Mouse (Mus musculus) heart, postnatal 0 days (tissue): ENCODE results near the gene Mpp6. TPM values are rescaled to one million over a fixed set of nuclear protein-coding genes. Genes with fewer than 3 reads are reported as not detected.

Experiments
- ATAC-seq: fragments of 200-750 bp; cut with Nextera tagmentation; 2 replicates; pipeline ENCODE4 v1.8.0; 2017; ENCODE audit warnings: low read depth, moderate number of reproducible peaks, moderate library complexity; ENCODE audit not compliant: insufficient read depth
- DNase-seq: peaks from one replicate; pipeline ENCODE4 v3.0.0-alpha.2; 2016; ENCODE audit warnings: low spot score
- H3K27ac ChIP-seq: fragments of 300-500 bp; sonication (generic); 2 replicates; pipeline ENCODE4 v1.5.1; 2014; ENCODE audit warnings: low read depth, mild to moderate bottlenecking
- H3K27me3 ChIP-seq: fragments of 300-500 bp; sonication (generic); 2 replicates; pipeline ENCODE4 v1.6.1; 2014; ENCODE audit warnings: low read length, mixed read lengths; ENCODE audit not compliant: control insufficient read depth, insufficient read depth
- H3K36me3 ChIP-seq: fragments of 300-500 bp; sonication (generic); replicated peaks from 2 replicates; pipeline ENCODE4 v1.6.1; 2014; ENCODE audit warnings: low read length, mixed read lengths; ENCODE audit not compliant: control insufficient read depth, insufficient read depth
- H3K4me1 ChIP-seq: fragments of 300-500 bp; sonication (generic); 2 replicates; pipeline ENCODE4 v1.6.1; 2014; ENCODE audit warnings: antibody characterized with exemption; ENCODE audit not compliant: control insufficient read depth, insufficient read depth
- H3K4me2 ChIP-seq: fragments of 300-500 bp; sonication (generic); 2 replicates; pipeline ENCODE4 v1.6.1; 2014; ENCODE audit warnings: low read depth, mild to moderate bottlenecking, low read length, moderate library complexity
- H3K4me3 ChIP-seq: fragments of 300-500 bp; sonication (generic); 2 replicates; pipeline ENCODE4 v1.5.1; 2014; ENCODE audit warnings: low read depth, low read length
- H3K9ac ChIP-seq: fragments of 300-500 bp; sonication (generic); replicated peaks from 2 replicates; pipeline ENCODE4 v1.6.1; 2014; ENCODE audit warnings: low read depth, low read length, mixed read lengths
- H3K9me3 ChIP-seq: fragments of 300-500 bp; sonication (generic); replicated peaks from 2 replicates; pipeline ENCODE4 v1.6.1; 2016; ENCODE audit warnings: low read length; ENCODE audit not compliant: control insufficient read depth
- CTCF ChIP-seq: IDR thresholded peaks from 2 replicates; pipeline ENCODE4 v1.5.1; 2016; ENCODE audit warnings: antibody characterized with exemption, control low read depth, low read depth
- EP300 ChIP-seq: IDR thresholded peaks from 2 replicates; pipeline ENCODE4 v1.6.1; 2016; ENCODE audit warnings: antibody characterized with exemption, low read depth
- WGBS: fragments of 180-500 bp; shearing (Covaris S2); extraction: QIAGEN DNeasy Blood & Tissue Kit; methylation state at CpG from one replicate; pipeline ENCODE4 v1.1.7; 2014; 5-methylcytosine and 5-hydroxymethylcytosine counted together
- polyA plus RNA-seq: library from polyadenylated mRNA; unstranded; fragments of >200 nt; fragmentation: Nextera tagmentation; extraction: Ambion mirVana; gene quantifications from 2 replicates; pipeline ENCODE4 v1.2.1, GENCODE M21; 2015
- total RNA-seq: library from RNA; depleted of rRNA; stranded (reverse); fragments of >200 nt; gene quantifications from 2 replicates; pipeline ENCODE4 v1.2.3, GENCODE M21; 2014; ENCODE audit warnings: low replicate concordance; rRNA removed

Mpp6 gene
- total and polyA plus RNA-seq, 2 experiments from 2014 or later: 52.8 to 86.9 TPM

- Histone ChIP-seq H3K27ac (no peak overlapping the region), H3K4me1 (no peaks in the 10 kb centered on the region), H3K9me3 (no peaks in the 10 kb centered on the region), H3K36me3 (no peaks in the 10 kb centered on the region), H3K27me3 (no peaks in the 10 kb centered on the region), H3K4me3 (no peak overlapping the region), H3K9ac (no peak overlapping the region), H3K4me2 (no peak overlapping the region)
- no peak for ATAC-seq
- 70% methylated on average over 2 of the region's 2 CpGs for WGBS
- no peak for DNase-seq
- no peak for TF ChIP-seq CTCF
- TF ChIP-seq EP300: no peak
Observed at GRCm38 (mm10) chr6:50239902-50240301, 129.9 kb downstream of the Mpp6 start.

GRCm38 (mm10) chr6:50240437-50240836 is 130.4 kb downstream of the Mpp6 start:
- Histone ChIP-seq H3K36me3 (no peaks in the 10 kb centered on the region), H3K4me2 (no peak overlapping the region), H3K9ac (no peak overlapping the region), H3K9me3 (no peaks in the 10 kb centered on the region), H3K4me3 (no peak overlapping the region), H3K4me1 (no peaks in the 10 kb centered on the region), H3K27me3 (no peaks in the 10 kb centered on the region), H3K27ac (no peak overlapping the region)
- DNase-seq: no peak
- ATAC-seq: no peak
- TF ChIP-seq EP300 (no peak), CTCF (no peak)
- WGBS: 65% methylated on average over 5 of the region's 5 CpGs

- Histone ChIP-seq H3K27me3 (no peaks in the 10 kb centered on the region), H3K36me3 (no peaks in the 10 kb centered on the region), H3K4me1 (no peaks in the 10 kb centered on the region), H3K9me3 (no peaks in the 10 kb centered on the region), H3K27ac (no peak overlapping the region), H3K4me3 (no peak overlapping the region), H3K9ac (no peak overlapping the region), H3K4me2 (no peak overlapping the region)
- TF ChIP-seq CTCF (no peak), EP300 (no peak)
- DNase-seq (no peak), ATAC-seq (no peak)
- 63% methylated on average over 4 of the region's 4 CpGs for WGBS
Observed at GRCm38 (mm10) chr6:50244126-50244525, 134.1 kb downstream of the Mpp6 start.

- H3K4me3 ChIP-seq: no peak overlapping the region
- H3K4me2 ChIP-seq: no peak overlapping the region
- H3K4me1 ChIP-seq: no peaks in the 10 kb centered on the region
- no peak overlapping the region for H3K9ac ChIP-seq
- 68% methylated on average over 4 of the region's 4 CpGs for WGBS
- TF ChIP-seq CTCF (no peak), EP300 (no peak)
- no peaks in the 10 kb centered on the region for H3K9me3 ChIP-seq
- H3K27me3 ChIP-seq: no peaks in the 10 kb centered on the region
- H3K36me3 ChIP-seq: no peaks in the 10 kb centered on the region
- no peak for ATAC-seq
- no peak overlapping the region for H3K27ac ChIP-seq
- no peak for DNase-seq
Observed at GRCm38 (mm10) chr6:50244967-50245366, 134.9 kb downstream of the Mpp6 start.

- no peak overlapping the region for H3K27ac ChIP-seq
- H3K9me3 ChIP-seq: no peaks in the 10 kb centered on the region
- TF ChIP-seq EP300: no peak
- no peak for TF ChIP-seq CTCF
- H3K4me3 ChIP-seq: no peak overlapping the region
- no peaks in the 10 kb centered on the region for H3K27me3 ChIP-seq
- ATAC-seq (no peak), DNase-seq (no peak)
- no peaks in the 10 kb centered on the region for H3K4me1 ChIP-seq
- H3K9ac ChIP-seq: no peak overlapping the region
- H3K36me3 ChIP-seq: no peaks in the 10 kb centered on the region
- no peak overlapping the region for H3K4me2 ChIP-seq
- 52% methylated on average over 2 of the region's 2 CpGs for WGBS
Observed at GRCm38 (mm10) chr6:50247356-50247755, 137.3 kb downstream of the Mpp6 start.

GRCm38 (mm10) chr6:50247791-50248190 is 137.8 kb downstream of the Mpp6 start:
- Histone ChIP-seq H3K27ac (no peak overlapping the region), H3K9ac (no peak overlapping the region), H3K4me3 (no peak overlapping the region), H3K27me3 (no peaks in the 10 kb centered on the region), H3K4me1 (no peaks in the 10 kb centered on the region), H3K36me3 (no peaks in the 10 kb centered on the region), H3K4me2 (no peak overlapping the region), H3K9me3 (no peaks in the 10 kb centered on the region)
- ATAC-seq (no peak), DNase-seq (no peak)
- no peak for TF ChIP-seq CTCF
- whole genome bisulfite sequencing: 73% methylated on average over 4 of the region's 4 CpGs

Other genes with a start within 250 kb of the Mpp6 start
- 3.0 TPM in 1 of 2 replicates, not detected in the other for gene Gsdme, start 153.6 kb downstream of the Mpp6 start, total RNA-seq
- gene Gsdme, start 153.6 kb downstream of the Mpp6 start, polyA plus RNA-seq: 27.1 and 29.4 TPM in 2 replicates